Mouse (Mus musculus) G1E (cell line): ENCODE data around the gene Flad1.

Experiments used
- CTCF ChIP-seq: IDR thresholded peaks from 2 replicates; pipeline ENCODE4 v1.5.1; 2012; ENCODE audit warnings: low read depth, low read length, inconsistent platforms, mixed read lengths
- GATA1 ChIP-seq: IDR thresholded peaks from 2 replicates; pipeline ENCODE4 v1.6.1; 2012; ENCODE audit warnings: borderline replicate concordance, low read length, inconsistent platforms, mixed read lengths
- TAL1 ChIP-seq: conservative IDR thresholded peaks from 2 replicates; pipeline ENCODE4 v1.6.1; 2012; ENCODE audit warnings: low read depth, low read length, inconsistent platforms, mixed read lengths

DNA sequence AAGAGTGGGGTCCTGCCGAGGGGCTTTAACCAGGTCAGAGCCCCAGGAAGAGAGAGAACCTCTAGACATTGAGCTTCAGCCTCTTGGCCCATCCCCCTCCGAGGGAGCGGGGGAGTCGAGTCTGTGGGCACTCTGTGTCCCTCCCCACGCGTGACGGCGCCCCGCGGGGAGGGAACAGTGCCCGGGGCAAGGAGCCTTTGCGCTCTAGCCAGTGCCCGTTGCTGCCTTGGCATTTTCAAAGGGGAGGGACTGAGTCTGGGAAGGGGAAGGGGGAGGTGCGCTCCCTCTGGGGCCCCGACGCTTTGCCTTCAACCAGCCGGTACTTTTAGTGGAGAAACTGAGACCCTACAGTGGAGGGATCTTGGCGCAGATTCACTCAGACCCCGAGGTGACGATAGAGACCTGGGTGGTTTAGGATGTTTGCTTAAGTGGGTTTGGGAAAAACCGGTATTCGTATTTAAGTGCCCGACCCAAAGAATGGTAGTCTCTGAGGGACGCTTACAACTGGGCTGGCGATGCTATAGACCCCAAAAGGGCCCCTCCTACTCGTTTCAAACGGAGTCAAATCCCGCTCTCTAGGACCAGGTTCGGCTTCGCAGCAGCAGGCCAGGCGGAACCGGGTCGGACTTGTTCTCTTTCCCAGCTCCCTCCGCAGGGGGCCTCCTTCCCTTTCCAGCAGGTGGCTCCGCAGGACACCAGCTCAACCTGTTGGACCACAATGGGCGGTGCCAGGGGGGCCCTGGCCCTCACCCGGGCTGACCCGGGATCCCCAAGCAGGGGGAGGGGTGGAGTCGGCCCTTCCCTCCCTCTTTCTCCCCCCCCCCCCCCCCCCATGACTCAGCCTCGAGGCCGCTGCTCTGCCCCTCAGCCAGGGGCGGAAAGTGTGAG, 17.4 kb downstream of the Flad1 start, which contains the start of gene Zbtb7b:
- no peak for TF ChIP-seq CTCF
- no peak for TF ChIP-seq TAL1
- no peak for TF ChIP-seq GATA1
